Mouse (Mus musculus) liver, postnatal 0 days (tissue): ENCODE results near the gene Slc25a12. TPM values are rescaled to one million over a fixed set of nuclear protein-coding genes. Genes with fewer than 3 reads are reported as not detected.

Experiments
- ATAC-seq: fragments of 200-750 bp; cut with Nextera tagmentation; 2 replicates; pipeline ENCODE4 v1.8.0; 2017; ENCODE audit warnings: mild to moderate bottlenecking, moderate library complexity
- DNase-seq: peaks from one replicate; pipeline ENCODE4 v3.0.0-alpha.2; 2016
- H3K27ac ChIP-seq: fragments of 300-500 bp; sonication (generic); 2 replicates; pipeline ENCODE4 v1.5.1; 2014; ENCODE audit warnings: antibody characterized with exemption, moderate library complexity, mild to moderate bottlenecking, low read depth
- H3K27me3 ChIP-seq: fragments of 300-500 bp; sonication (generic); 2 replicates; pipeline ENCODE4 v1.6.1; 2014; ENCODE audit warnings: low read length, control low read depth, mixed read lengths; ENCODE audit not compliant: insufficient read depth
- H3K36me3 ChIP-seq: fragments of 300-500 bp; sonication (generic); replicated peaks from 2 replicates; pipeline ENCODE4 v1.6.1; 2014; ENCODE audit warnings: mild to moderate bottlenecking, control low read depth, low read length, moderate library complexity, mixed read lengths; ENCODE audit not compliant: insufficient read depth
- H3K4me1 ChIP-seq: fragments of 300-500 bp; sonication (generic); 2 replicates; pipeline ENCODE4 v1.6.1; 2014; ENCODE audit warnings: antibody characterized with exemption, mild to moderate bottlenecking, control low read depth; ENCODE audit not compliant: insufficient read depth
- H3K4me2 ChIP-seq: fragments of 300-500 bp; sonication (generic); 2 replicates; pipeline ENCODE4 v1.6.1; 2014; ENCODE audit warnings: low read depth, mild to moderate bottlenecking, low read length, moderate library complexity, mixed read lengths
- H3K4me3 ChIP-seq: fragments of 300-500 bp; sonication (generic); 2 replicates; pipeline ENCODE4 v1.5.1; 2014; ENCODE audit warnings: low read depth, low read length
- H3K9ac ChIP-seq: fragments of 300-500 bp; sonication (generic); replicated peaks from 2 replicates; pipeline ENCODE4 v1.6.1; 2014; ENCODE audit warnings: mild to moderate bottlenecking, moderate library complexity
- H3K9me3 ChIP-seq: fragments of 300-500 bp; sonication (generic); 2 replicates; pipeline ENCODE4 v1.6.1; 2016; ENCODE audit warnings: mild to moderate bottlenecking, control low read depth, low read length, mixed read lengths
- CTCF ChIP-seq: sonication (generic); IDR thresholded peaks from 2 replicates; pipeline ENCODE4 v1.5.1; 2016; ENCODE audit warnings: antibody characterized with exemption, low read depth
- EP300 ChIP-seq: IDR thresholded peaks from 2 replicates; pipeline ENCODE4 v1.6.1; 2016; ENCODE audit warnings: antibody characterized with exemption, low read depth, mild to moderate bottlenecking
- WGBS: fragments of 180-500 bp; shearing (Covaris S2); extraction: QIAGEN DNeasy Blood & Tissue Kit; methylation state at CpG from one replicate; pipeline ENCODE4 v1.1.7; 2014; ENCODE audit not compliant: insufficient replicate concordance; 5-methylcytosine and 5-hydroxymethylcytosine counted together
- polyA plus RNA-seq: library from polyadenylated mRNA; unstranded; fragments of >200 nt; fragmentation: Nextera tagmentation; extraction: Ambion mirVana; gene quantifications from 2 replicates; pipeline ENCODE4 v1.2.1, GENCODE M21; 2015

The Slc25a12 gene
- polyA plus RNA-seq, 1 experiment from 2014 or later = 21.0 TPM

GRCm38 (mm10) chr2:71241505-71241904, 126.0 kb downstream of the Slc25a12 start:
- no peaks in the 10 kb centered on the region for H3K27me3 ChIP-seq
- H3K36me3 ChIP-seq = peaks cover 8% of the 10 kb centered on the region
- no peaks in the 10 kb centered on the region for H3K9me3 ChIP-seq
- ATAC-seq = no peak
- no peaks in the 10 kb centered on the region; the same call in 1 of the 2 replicates for H3K4me1 ChIP-seq
- no peak overlapping the region for H3K27ac ChIP-seq
- DNase-seq = no peak
- WGBS = 79% methylated on average over 2 of the region's 2 CpGs
- H3K9ac ChIP-seq = no peak overlapping the region
- no peak overlapping the region for H3K4me3 ChIP-seq
- TF ChIP-seq CTCF = 0 out of 2 replicates have a peak, but pooled peaks have one; percentile 6
- TF ChIP-seq EP300 = no peak
- H3K4me2 ChIP-seq = no peak overlapping the region

- peaks cover 13% of the 10 kb centered on the region for H3K36me3 ChIP-seq
- DNase-seq (no peak), ATAC-seq (no peak)
- TF ChIP-seq EP300 (no peak), CTCF (no peak)
- no peaks in the 10 kb centered on the region for H3K4me1 ChIP-seq
- 84% methylated on average over 6 of the region's 6 CpGs for WGBS
- no peak overlapping the region for H3K4me2 ChIP-seq
- no peak overlapping the region for H3K4me3 ChIP-seq
- H3K9me3 ChIP-seq = no peaks in the 10 kb centered on the region
- H3K27ac ChIP-seq = no peak overlapping the region
- no peaks in the 10 kb centered on the region for H3K27me3 ChIP-seq
- H3K9ac ChIP-seq = no peak overlapping the region
Observed at GRCm38 (mm10) chr2:71236009-71236408, 131.5 kb downstream of the Slc25a12 start.

DNA sequence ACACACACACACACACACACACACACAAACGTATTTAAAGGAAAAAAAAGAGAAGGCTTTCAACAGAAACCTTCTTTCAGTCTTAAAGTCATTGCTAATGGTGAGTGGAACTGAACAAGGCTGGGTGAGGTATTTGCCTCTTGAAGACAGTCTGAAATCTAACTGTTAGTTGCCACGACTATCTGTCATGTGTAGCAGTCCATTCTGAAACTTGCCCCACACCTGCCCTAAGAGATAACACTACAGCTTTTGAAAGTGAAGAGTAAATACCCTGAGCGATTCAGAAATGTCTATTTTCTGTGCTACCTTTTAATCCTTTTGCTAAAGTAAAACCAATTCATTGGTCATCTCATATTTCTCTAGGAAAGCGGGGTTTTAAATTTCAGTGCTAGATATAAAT, 132.1 kb downstream of the Slc25a12 start:
- no peak overlapping the region for H3K27ac ChIP-seq
- no peaks in the 10 kb centered on the region for H3K4me1 ChIP-seq
- no peaks in the 10 kb centered on the region for H3K27me3 ChIP-seq
- WGBS = 71% methylated on average over 4 of the region's 4 CpGs
- H3K4me2 ChIP-seq = no peak overlapping the region
- peaks cover 13% of the 10 kb centered on the region for H3K36me3 ChIP-seq
- H3K4me3 ChIP-seq = no peak overlapping the region
- 0 out of 2 replicates have a peak, but pooled peaks have one; percentile 47 for ATAC-seq
- no peaks in the 10 kb centered on the region for H3K9me3 ChIP-seq
- no peak for DNase-seq
- TF ChIP-seq CTCF = no peak
- peak; percentile 65; the same call in 1 of the 2 replicates for TF ChIP-seq EP300
- no peak overlapping the region for H3K9ac ChIP-seq

DNA sequence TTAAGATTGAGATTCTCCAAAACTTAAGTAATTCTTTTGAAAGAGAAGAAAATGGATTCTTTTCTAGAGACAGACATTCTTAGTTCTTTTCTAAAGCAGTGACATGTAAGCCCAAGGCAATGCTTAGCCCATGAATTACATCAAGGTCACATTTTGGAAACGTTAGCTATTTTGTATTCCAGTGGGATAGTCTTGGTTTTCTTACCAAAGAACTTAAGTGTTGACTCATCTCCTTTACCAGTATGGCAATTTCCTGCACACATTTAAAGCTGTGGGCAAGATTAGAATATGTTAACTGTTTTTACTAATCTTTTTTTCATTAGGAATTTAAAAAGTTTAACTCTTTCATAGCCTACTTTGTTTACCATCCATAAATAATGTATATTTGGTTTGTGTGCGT, 134.6 kb downstream of the Slc25a12 start:
- H3K4me1 ChIP-seq = no peaks in the 10 kb centered on the region
- no peak overlapping the region for H3K4me3 ChIP-seq
- TF ChIP-seq EP300 (no peak), CTCF (no peak)
- peaks cover 10% of the 10 kb centered on the region for H3K36me3 ChIP-seq
- no peak overlapping the region for H3K9ac ChIP-seq
- ATAC-seq (no peak), DNase-seq (no peak)
- no peaks in the 10 kb centered on the region for H3K9me3 ChIP-seq
- H3K4me2 ChIP-seq = no peak overlapping the region
- H3K27ac ChIP-seq = no peak overlapping the region
- WGBS = 73% methylated on average over 2 of the region's 2 CpGs
- no peaks in the 10 kb centered on the region for H3K27me3 ChIP-seq

DNA sequence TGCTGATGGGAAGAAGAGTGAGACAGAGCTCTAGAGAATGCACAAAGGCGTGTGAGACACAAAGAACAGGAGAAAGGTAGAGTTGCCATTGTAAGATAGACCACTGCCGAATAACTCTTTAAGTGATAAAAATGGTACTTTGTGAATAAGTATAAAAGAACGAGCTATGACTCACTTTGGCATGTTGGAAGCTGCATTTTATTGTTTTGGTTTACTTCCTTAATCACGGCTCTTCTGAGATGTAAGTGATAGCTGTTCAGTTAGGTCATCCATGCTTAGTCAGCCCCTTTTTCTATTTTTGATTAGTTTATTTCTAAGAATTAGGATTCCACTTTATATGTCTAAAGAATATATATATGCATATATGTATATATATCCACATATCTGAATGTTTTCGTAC, 135.6 kb downstream of the Slc25a12 start:
- Histone ChIP-seq H3K4me1 (no peaks in the 10 kb centered on the region), H3K36me3 (peaks cover 9% of the 10 kb centered on the region), H3K9ac (no peak overlapping the region), H3K27ac (no peak overlapping the region), H3K9me3 (no peaks in the 10 kb centered on the region), H3K4me2 (no peak overlapping the region), H3K4me3 (no peak overlapping the region), H3K27me3 (no peaks in the 10 kb centered on the region)
- TF ChIP-seq CTCF (no peak), EP300 (no peak)
- ATAC-seq (no peak), DNase-seq (no peak)
- 74% methylated on average over 5 of the region's 5 CpGs for WGBS

DNA sequence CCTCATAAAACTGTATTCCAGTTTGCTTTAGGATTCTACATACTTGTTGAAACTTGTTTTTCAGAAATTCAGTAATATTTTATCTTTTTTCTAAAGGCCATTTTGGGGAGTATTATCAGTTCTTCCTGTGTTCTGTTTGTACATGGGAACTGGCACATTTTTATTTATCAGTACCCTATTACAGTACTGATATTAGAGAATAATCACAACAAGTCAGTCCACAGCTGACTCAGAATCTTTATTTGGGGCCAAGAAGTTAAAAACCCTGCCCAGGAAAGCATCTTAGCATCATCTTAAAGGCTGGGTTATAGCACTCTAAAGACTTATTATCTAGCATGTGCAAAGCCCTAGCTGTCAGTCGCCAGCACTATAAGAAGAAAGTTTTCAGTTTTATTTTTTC, 137.9 kb downstream of the Slc25a12 start:
- TF ChIP-seq CTCF (no peak), EP300 (no peak)
- Histone ChIP-seq H3K27me3 (no peaks in the 10 kb centered on the region), H3K4me2 (no peak overlapping the region), H3K27ac (no peak overlapping the region), H3K36me3 (peaks cover 7% of the 10 kb centered on the region), H3K4me3 (no peak overlapping the region), H3K9me3 (no peaks in the 10 kb centered on the region), H3K9ac (no peak overlapping the region), H3K4me1 (no peaks in the 10 kb centered on the region)
- 83% methylated on average over 1 of the region's 1 CpGs for WGBS
- DNase-seq (no peak), ATAC-seq (no peak)

- H3K4me1 ChIP-seq = no peaks in the 10 kb centered on the region
- TF ChIP-seq CTCF (peak; percentile 55), EP300 (no peak)
- H3K27ac ChIP-seq = no peak overlapping the region
- no peaks in the 10 kb centered on the region for H3K27me3 ChIP-seq
- 45% methylated on average over 1 of the region's 1 CpGs for WGBS
- H3K4me2 ChIP-seq = no peak overlapping the region
- ATAC-seq (no peak), DNase-seq (no peak)
- H3K9ac ChIP-seq = no peak overlapping the region
- H3K4me3 ChIP-seq = no peak overlapping the region
- peaks cover 22% of the 10 kb centered on the region for H3K36me3 ChIP-seq
- no peaks in the 10 kb centered on the region for H3K9me3 ChIP-seq
Observed at GRCm38 (mm10) chr2:71227398-71227797, 140.2 kb downstream of the Slc25a12 start.

Other genes with a start within 250 kb of the Slc25a12 start
- gene Cybrd1, start 249.8 kb downstream of the Slc25a12 start, polyA plus RNA-seq = 0.20 and 0.22 TPM in 2 replicates
- gene Dync1i2, start 156.0 kb downstream of the Slc25a12 start, polyA plus RNA-seq = 20.9 and 21.5 TPM in 2 replicates
- 49.2 and 53.6 TPM in 2 replicates for gene Hat1, start 21.2 kb upstream of the Slc25a12 start, polyA plus RNA-seq
- gene Metap1d, start 85.5 kb upstream of the Slc25a12 start, polyA plus RNA-seq = 21.1 and 21.7 TPM in 2 replicates
- 0.06 and 0.09 TPM in 2 replicates for gene Dlx1, start 160.4 kb upstream of the Slc25a12 start, polyA plus RNA-seq
- not detected in 2 replicates for gene Dlx2, start 179.0 kb upstream of the Slc25a12 start, polyA plus RNA-seq